Mouse (Mus musculus) midbrain, embryonic 11.5 days (tissue): Measurements from ENCODE around the gene Rmi2. TPM values are rescaled to one million over a fixed set of nuclear protein-coding genes. Genes with fewer than 3 reads are reported as not detected.
A peak's percentile ranks its signal among the peaks of the same experiment; 100 is the strongest.

ENCODE experiments used
- ATAC-seq: fragments of 200-750 bp; cut with Nextera tagmentation; 2 replicates; pipeline ENCODE4 v1.8.0; 2017; ENCODE audit warnings: moderate TSS enrichment, moderate library complexity; ENCODE audit not compliant: low FRiP score
- DNase-seq: peaks from one replicate; pipeline ENCODE4 v3.0.0; 2015; ENCODE audit warnings: low spot score; ENCODE audit errors: missing footprints
- H3K27ac ChIP-seq: fragments of 300-500 bp; sonication (generic); 2 replicates; pipeline ENCODE4 v1.5.1; 2014; ENCODE audit warnings: low read depth, low read length
- H3K27me3 ChIP-seq: fragments of 300-500 bp; sonication (generic); 2 replicates; pipeline ENCODE4 v1.6.1; 2014; ENCODE audit warnings: mild to moderate bottlenecking, low read length, moderate library complexity, mixed read lengths; ENCODE audit not compliant: control insufficient read depth, insufficient read depth
- H3K36me3 ChIP-seq: fragments of 300-500 bp; sonication (generic); 2 replicates; pipeline ENCODE4 v1.6.1; 2014; ENCODE audit warnings: mild to moderate bottlenecking, low read length, moderate library complexity, mixed read lengths; ENCODE audit not compliant: control insufficient read depth, insufficient read depth
- H3K4me1 ChIP-seq: fragments of 300-500 bp; sonication (generic); 2 replicates; pipeline ENCODE4 v1.6.1; 2014; ENCODE audit warnings: low read length; ENCODE audit not compliant: control insufficient read depth, insufficient read depth
- H3K4me2 ChIP-seq: fragments of 300-500 bp; sonication (generic); 2 replicates; pipeline ENCODE4 v1.6.1; 2014; ENCODE audit warnings: mild to moderate bottlenecking, moderate library complexity
- H3K4me3 ChIP-seq: fragments of 300-500 bp; sonication (generic); 2 replicates; pipeline ENCODE4 v1.5.1; 2014; ENCODE audit warnings: low read depth, low read length
- H3K9ac ChIP-seq: fragments of 300-500 bp; sonication (generic); 2 replicates; pipeline ENCODE4 v1.6.1; 2014; ENCODE audit warnings: low read length
- H3K9me3 ChIP-seq: fragments of 300-500 bp; sonication (generic); 2 replicates; pipeline ENCODE4 v1.6.1; 2016; ENCODE audit warnings: low read length; ENCODE audit not compliant: control insufficient read depth
- WGBS: fragments of 180-500 bp; shearing (Covaris S2); extraction: QIAGEN DNeasy Blood & Tissue Kit; methylation state at CpG from one replicate; pipeline ENCODE4 v1.1.7; 2014; 5-methylcytosine and 5-hydroxymethylcytosine counted together
- polyA plus RNA-seq: library from polyadenylated mRNA; unstranded; fragments of >200 nt; fragmentation: Nextera tagmentation; extraction: Ambion mirVana; gene quantifications from 2 replicates; pipeline ENCODE4 v1.2.1, GENCODE M21; 2014

Rmi2 gene
- polyA plus RNA-seq = 2.3 and 2.9 TPM in 2 replicates

DNA sequence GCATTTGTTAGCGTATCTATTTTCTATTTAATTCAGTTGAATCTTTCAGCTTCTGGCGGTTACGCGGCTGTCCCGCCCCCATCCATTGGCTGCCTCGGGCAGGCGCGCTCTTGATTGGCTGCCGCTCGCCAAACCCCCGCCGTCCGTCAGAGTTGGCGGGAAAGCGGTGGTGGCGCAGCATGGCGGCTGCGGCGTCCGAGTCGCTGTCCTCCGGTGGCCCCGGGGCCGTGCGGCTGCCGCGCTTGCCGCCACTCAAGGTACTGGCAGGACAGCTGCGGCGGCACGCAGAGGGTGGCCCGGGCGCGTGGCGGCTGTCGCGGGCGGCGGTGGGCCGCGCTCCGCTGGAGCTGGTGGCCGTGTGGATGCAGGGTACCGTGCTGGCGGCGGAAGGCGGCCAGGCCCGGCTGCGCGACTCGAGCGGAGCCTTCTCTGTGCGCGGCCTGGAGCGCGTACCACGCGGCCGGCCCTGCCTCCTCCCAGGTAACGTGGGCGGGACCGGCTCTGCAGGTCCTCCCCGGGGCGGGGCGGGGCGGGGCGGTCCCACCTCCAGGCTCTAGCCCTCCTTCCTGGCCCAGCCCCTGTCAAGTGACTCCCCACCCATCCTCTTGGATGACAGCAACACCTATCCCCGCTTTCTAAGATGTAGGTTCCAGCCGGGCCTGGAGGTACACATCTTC lies at the start of gene Rmi2:
Gene Rmi2, plus strand, starts transcription at position 149 of the 677 bp plus-strand sequence.
- peak; percentile 94 for ATAC-seq
- H3K4me2 ChIP-seq = peak within 1 kb of the TSS; percentile 90
- under 1% methylated on average over 64 of the region's 69 CpGs for WGBS

DNA sequence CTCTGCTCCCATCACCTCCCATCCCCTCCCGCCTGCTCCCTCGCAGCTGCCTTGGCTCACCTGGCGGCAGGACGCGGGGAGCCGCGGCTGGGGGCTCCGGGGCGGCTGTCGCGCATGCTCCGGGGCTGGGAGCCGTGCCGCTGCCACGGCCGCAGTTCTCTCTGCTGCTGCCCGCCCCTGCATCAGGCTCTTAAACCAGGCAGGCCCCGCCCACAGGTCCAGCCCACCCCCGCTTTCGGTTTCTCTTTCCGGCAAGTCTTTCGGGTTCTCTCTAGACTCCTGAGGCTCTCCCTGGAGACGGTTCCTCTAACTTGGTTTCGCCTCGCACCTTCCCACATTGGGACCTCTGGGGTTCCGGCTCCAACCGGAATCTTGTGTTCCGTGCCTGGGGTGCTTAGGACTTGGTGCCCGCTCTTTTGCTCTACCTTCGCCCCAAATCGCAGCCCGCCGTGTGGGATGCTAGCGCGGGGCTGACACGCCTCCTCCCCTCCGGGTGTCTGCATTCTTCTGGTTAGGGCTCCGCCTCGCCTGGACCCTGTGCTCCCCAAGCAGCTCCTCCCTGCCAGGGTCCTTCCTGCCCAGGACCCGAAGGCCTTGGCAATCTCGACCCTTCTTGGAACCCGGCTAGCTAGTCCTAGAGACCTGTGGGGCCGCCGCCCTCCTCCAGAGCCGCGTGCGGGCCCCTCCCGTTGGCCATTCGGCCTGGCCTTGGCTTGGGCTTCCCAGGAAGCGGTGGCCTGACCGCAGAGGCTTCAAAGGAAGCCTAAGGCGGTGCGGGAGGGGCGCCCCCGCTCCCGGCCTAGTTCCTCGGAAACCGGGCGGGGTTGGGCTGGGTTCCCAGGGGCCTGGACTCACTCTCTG lies 49.3 kb upstream of the Rmi2 start, which contains the start of gene Socs1:
Gene Socs1, minus strand, starts transcription at position 166 of the 861 bp plus-strand sequence.
- ATAC-seq = peak; percentile 86
- peak; percentile 99 for DNase-seq
- Histone ChIP-seq H3K27me3 (peaks cover 15% of the 10 kb centered on the region), H3K36me3 (no peaks in the 10 kb centered on the region), H3K9me3 (no peaks in the 10 kb centered on the region), H3K27ac (peak within 1 kb of the TSS; percentile 67), H3K4me3 (peak within 1 kb of the TSS; percentile 71), H3K4me2 (peak within 1 kb of the TSS; percentile 99), H3K9ac (peak within 1 kb of the TSS; percentile 76), H3K4me1 (peaks cover 10% of the 10 kb centered on the region)
- WGBS = under 1% methylated on average over 56 of the region's 59 CpGs

More for the DNA sequence above, at the start of gene Rmi2:
- no peaks in the 10 kb centered on the region for H3K27me3 ChIP-seq
- no peaks in the 10 kb centered on the region for H3K36me3 ChIP-seq
- H3K9ac ChIP-seq = peak within 1 kb of the TSS; percentile 80
- DNase-seq = peak; percentile 97
- H3K27ac ChIP-seq = 0 out of 2 replicates have a peak within 1 kb of the TSS, but pooled peaks have one; percentile 45
- peaks cover 22% of the 10 kb centered on the region for H3K4me1 ChIP-seq
- peak within 1 kb of the TSS; percentile 62 for H3K4me3 ChIP-seq
- H3K9me3 ChIP-seq = no peaks in the 10 kb centered on the region

DNA sequence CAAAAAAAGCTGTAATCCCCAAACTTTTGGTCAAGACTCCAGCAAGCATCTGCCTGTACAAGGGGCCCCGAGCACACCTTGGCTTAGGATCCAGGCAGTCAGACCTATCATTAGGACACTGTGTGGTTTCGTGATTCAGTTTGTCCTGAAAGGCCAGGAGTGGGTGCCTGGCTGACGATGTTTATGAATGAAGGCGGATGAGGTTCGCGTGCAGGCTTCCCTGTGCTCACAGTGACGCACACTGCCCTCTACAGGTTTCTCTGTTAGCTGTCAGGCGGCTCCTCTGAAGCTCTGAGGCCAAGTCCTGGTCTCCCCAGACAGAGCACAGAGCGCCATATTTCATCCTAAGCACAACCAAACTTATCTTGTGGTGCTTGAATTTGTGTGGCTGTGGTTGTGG lies 48.6 kb upstream of the Rmi2 start:
- H3K9ac ChIP-seq = peak overlapping the region; percentile 76
- peak; percentile 36 for ATAC-seq
- no peak overlapping the region; the same call in 1 of the 2 replicates for H3K27ac ChIP-seq
- no peaks in the 10 kb centered on the region for H3K36me3 ChIP-seq
- H3K9me3 ChIP-seq = no peaks in the 10 kb centered on the region
- H3K27me3 ChIP-seq = peaks cover 15% of the 10 kb centered on the region
- H3K4me1 ChIP-seq = peaks cover 10% of the 10 kb centered on the region
- WGBS = 2% methylated on average over 9 of the region's 9 CpGs
- DNase-seq = peak; percentile 97
- peak overlapping the region; percentile 71 for H3K4me3 ChIP-seq
- H3K4me2 ChIP-seq = peak overlapping the region; percentile 99

DNA sequence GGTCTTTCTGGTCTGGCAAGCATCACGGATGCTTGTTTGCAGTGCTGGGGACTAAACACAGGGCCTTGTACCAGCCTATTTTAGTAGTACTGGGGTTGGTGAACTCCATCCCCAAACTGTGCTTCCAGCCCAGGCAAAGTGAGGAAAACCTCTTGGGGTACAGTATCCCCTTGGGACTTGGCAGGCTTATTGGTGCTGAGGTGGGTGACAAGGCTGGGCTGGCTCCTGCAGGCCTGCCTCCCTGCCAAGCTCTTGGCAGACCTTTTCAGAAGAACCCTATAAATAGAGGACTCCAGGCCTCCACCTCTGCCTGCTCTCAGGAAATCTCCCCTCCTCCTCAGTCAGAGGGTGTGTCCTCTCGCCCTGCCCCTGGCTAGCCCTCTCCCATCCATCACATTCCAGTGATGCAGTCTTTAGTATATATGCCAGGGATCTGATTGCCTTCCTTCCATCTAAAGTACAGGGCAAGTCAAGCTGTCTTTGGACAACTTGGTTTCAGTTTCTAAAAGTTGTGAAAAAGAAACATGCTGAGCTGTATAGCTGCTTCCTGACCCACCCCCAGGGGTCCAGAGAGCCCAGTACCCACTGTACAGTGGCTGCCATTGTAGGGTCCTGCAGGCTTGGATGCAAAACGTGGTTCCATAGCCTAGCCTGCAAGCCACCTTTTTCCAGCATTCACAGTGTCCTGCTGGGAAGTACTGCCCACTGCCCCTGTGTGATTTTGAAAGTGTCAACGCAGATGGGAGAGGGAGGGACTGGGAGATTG lies 47.9 kb upstream of the Rmi2 start:
- Histone ChIP-seq H3K4me1 (peaks cover 10% of the 10 kb centered on the region), H3K9me3 (no peaks in the 10 kb centered on the region), H3K9ac (no peak overlapping the region), H3K36me3 (no peaks in the 10 kb centered on the region), H3K4me2 (no peak overlapping the region), H3K27me3 (peaks cover 15% of the 10 kb centered on the region), H3K27ac (no peak overlapping the region), H3K4me3 (no peak overlapping the region)
- DNase-seq (no peak), ATAC-seq (no peak)
- 67% methylated on average over 4 of the region's 4 CpGs for WGBS

DNA sequence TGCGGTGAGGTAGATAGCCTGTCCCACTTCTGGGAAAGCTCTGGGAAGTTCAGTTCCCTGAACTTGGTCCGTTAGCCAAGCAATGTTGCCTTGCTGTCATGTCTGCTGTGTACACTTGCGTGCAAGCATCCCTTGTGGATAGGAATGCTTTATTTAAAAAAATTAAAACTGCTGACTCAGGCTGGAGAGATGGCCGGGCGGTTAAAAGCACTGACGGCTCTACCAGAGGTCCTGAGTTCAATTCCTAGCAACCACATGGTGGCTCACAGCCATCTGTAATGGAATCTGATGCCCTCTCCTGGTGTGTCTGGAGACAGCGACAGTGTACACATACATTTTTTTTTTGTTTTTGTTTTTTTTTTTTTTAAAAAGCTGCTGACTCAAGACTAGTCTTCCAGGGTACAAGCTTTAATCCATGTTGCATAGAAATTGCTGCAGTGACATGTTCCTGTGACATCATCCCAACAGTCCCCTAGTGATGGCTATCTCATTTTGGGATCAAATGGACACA lies 47.3 kb upstream of the Rmi2 start:
- 89% methylated on average over 7 of the region's 7 CpGs for WGBS
- H3K4me3 ChIP-seq = no peak overlapping the region

DNA sequence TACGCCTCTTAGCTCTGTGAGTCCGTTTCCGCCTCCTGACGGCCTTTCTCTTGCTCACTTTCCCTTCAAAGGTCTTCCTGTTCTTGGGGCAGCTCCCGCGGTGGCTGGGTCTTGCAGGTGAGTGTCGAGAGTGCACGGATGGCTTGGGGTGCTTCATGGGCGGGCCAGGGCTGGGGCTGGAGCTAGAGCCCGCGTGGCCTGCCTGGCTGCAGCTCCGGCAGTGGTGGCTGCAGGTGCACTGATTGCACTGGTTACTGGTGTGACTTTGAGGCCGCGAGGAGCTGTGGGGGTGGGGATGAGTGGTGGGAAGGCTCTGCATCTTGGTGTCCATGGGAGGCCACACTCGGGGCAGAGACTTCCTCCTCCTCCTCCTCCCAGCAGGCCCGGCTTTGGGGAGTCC lies 46.6 kb upstream of the Rmi2 start, which contains the start of gene Tnp2:
Gene Tnp2, minus strand, starts transcription at position 390 of the 400 bp plus-strand sequence.
- no peak within 1 kb of the TSS for H3K9ac ChIP-seq
- H3K4me3 ChIP-seq = no peak within 1 kb of the TSS
- H3K27ac ChIP-seq = no peak within 1 kb of the TSS
- peaks cover 12% of the 10 kb centered on the region for H3K27me3 ChIP-seq
- H3K4me1 ChIP-seq = peaks cover 7% of the 10 kb centered on the region
- WGBS = 51% methylated on average over 16 of the region's 16 CpGs
- DNase-seq = no peak
- no peaks in the 10 kb centered on the region for H3K36me3 ChIP-seq
- ATAC-seq = no peak
- no peaks in the 10 kb centered on the region for H3K9me3 ChIP-seq
- H3K4me2 ChIP-seq = no peak within 1 kb of the TSS

More for the DNA sequence above, 47.3 kb upstream of the Rmi2 start:
- ATAC-seq (no peak), DNase-seq (no peak)
- Histone ChIP-seq H3K4me1 (peaks cover 9% of the 10 kb centered on the region), H3K27me3 (peaks cover 15% of the 10 kb centered on the region), H3K27ac (no peak overlapping the region), H3K36me3 (no peaks in the 10 kb centered on the region), H3K9ac (no peak overlapping the region), H3K9me3 (no peaks in the 10 kb centered on the region), H3K4me2 (no peak overlapping the region)

DNA sequence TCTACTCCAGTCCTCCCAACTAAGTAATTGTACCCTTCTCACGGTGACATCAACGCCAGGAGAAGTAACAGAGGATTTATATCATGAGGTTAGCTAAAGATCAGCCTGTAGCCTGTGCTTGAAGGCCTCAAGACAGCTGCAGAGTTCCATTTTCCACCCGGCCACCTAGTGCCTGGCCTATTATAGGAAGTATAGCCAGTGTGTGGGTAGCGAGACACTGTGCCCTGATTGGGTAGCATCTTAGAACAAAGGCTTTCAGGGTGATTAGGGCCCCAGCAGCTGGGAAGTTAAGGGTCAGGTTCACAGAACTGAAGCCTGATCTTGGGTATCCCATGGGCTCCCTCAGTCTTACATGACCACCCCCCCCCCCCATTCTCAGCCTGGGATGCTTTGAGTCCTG lies 46.0 kb upstream of the Rmi2 start:
- ATAC-seq (no peak), DNase-seq (no peak)
- Histone ChIP-seq H3K4me3 (no peak overlapping the region), H3K27me3 (peaks cover 9% of the 10 kb centered on the region), H3K4me1 (peaks cover 7% of the 10 kb centered on the region), H3K4me2 (no peak overlapping the region), H3K9ac (no peak overlapping the region), H3K9me3 (no peaks in the 10 kb centered on the region), H3K27ac (no peak overlapping the region), H3K36me3 (no peaks in the 10 kb centered on the region)
- WGBS = 64% methylated on average over 4 of the region's 4 CpGs

DNA sequence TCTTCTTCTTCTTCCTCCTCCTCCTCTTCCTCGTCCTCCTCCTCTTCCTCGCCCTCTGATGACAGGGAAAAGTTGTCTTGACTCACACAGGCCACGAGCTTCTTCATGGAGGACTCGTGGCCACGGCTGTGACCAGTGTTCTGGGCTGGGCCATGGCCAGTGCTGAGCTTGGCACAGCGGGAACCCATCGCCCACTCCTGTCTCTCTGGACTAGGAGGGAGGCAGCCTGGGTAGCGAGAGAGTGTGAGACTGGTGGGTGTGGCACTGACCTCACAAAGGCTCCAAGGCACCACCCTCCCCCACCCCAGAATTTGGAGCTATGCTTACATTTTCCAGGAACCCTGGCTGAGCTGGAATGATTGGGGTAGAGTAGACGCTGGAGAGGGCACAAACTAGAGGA lies 44.2 kb upstream of the Rmi2 start, which contains the start of gene Prm3:
Gene Prm3, minus strand, starts transcription at position 213 of the 400 bp plus-strand sequence.
- no peak within 1 kb of the TSS for H3K27ac ChIP-seq
- H3K9ac ChIP-seq = no peak within 1 kb of the TSS
- no peak within 1 kb of the TSS for H3K4me3 ChIP-seq
- H3K36me3 ChIP-seq = no peaks in the 10 kb centered on the region
- 81% methylated on average over 9 of the region's 9 CpGs for WGBS
- H3K9me3 ChIP-seq = no peaks in the 10 kb centered on the region
- no peak within 1 kb of the TSS for H3K4me2 ChIP-seq
- ATAC-seq (no peak), DNase-seq (no peak)
- H3K4me1 ChIP-seq = no peaks in the 10 kb centered on the region
- no peaks in the 10 kb centered on the region for H3K27me3 ChIP-seq
